Mouse (Mus musculus) small intestine, adult 2 months (tissue): ENCODE measurements around the gene Aldh2.

Experiments used
- CTCF ChIP-seq: fragments of 200-500 bp; IDR thresholded peaks from 2 replicates; pipeline ENCODE4 v1.5.1; 2012; ENCODE audit warnings: low read depth, mild to moderate bottlenecking, control low read depth, inconsistent platforms, low read length, moderate library complexity, mixed read lengths; ENCODE audit not compliant: insufficient replicate concordance, insufficient read length; ENCODE audit errors: extremely low read depth
- POLR2A ChIP-seq: fragments of 200-500 bp; IDR thresholded peaks from 2 replicates; pipeline ENCODE4 v1.6.1; 2012; ENCODE audit warnings: low read depth, mild to moderate bottlenecking, control low read depth, inconsistent platforms, low read length, moderate library complexity

DNA sequence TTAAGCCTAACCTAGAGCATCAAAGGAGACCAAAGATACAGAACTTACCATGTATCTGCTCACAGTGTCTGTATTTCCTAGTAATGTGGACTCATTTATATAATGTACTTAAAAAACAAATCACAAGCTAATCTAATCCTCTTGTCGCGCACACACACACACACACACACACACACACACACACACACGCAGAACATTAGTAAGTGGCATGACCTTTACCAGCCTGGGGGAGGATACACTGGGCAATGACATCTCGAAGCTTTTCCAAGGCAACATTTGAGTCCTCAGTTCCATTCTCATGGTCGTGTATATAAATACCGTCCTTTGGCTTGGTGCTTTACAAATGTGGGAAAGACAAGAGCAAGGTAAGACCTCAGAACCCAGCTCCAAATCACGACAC, 67.1 kb downstream of the Aldh2 start:
- TF ChIP-seq CTCF (no peak), POLR2A (no peak)
